Mouse (Mus musculus) adrenal gland, adult (tissue): ENCODE results near the gene Mylk4.

Experiments used
- DNase-seq, 2 experiments: peaks; one replicate each; pipeline ENCODE4 v3.0.0; 2022 to 2023; ENCODE audit warnings: low spot score in 1 of 2; ENCODE audit not compliant: inconsistent age in 2 of 2

Gene Mylk4

GRCm38 (mm10) chr13:32799131-32799530 is 15.4 kb upstream of the Mylk4 start:
- DNase-seq: no peak

- DNase-seq: no peak
Measured at GRCm38 (mm10) chr13:32797085-32797484, 13.3 kb upstream of the Mylk4 start.

- DNase-seq: no peak
Measured at GRCm38 (mm10) chr13:32795166-32795565, 11.4 kb upstream of the Mylk4 start.

- DNase-seq: peak; percentile 40 to 48
Measured at GRCm38 (mm10) chr13:32794619-32795018, 10.9 kb upstream of the Mylk4 start.

- DNase-seq: no peak
Measured at GRCm38 (mm10) chr13:32789781-32790180, 6.0 kb upstream of the Mylk4 start.

GRCm38 (mm10) chr13:32787584-32787983 is 3.8 kb upstream of the Mylk4 start:
- no peak for DNase-seq

- DNase-seq: peak in 1 of 2 experiments; percentile 37
Measured at GRCm38 (mm10) chr13:32783055-32783454, 699 bp downstream of the Mylk4 start.

GRCm38 (mm10) chr13:32778861-32779260 is 4.9 kb downstream of the Mylk4 start:
- DNase-seq: no peak

GRCm38 (mm10) chr13:32776350-32776749 is 7.4 kb downstream of the Mylk4 start:
- peak; percentile 35 to 70 for DNase-seq

GRCm38 (mm10) chr13:32775889-32776288 is 7.9 kb downstream of the Mylk4 start:
- peak; percentile 37 to 87 for DNase-seq

GRCm38 (mm10) chr13:32769960-32770359 is 13.8 kb downstream of the Mylk4 start:
- no peak for DNase-seq

GRCm38 (mm10) chr13:32768104-32768503 is 15.7 kb downstream of the Mylk4 start:
- peak; percentile 23 to 82 for DNase-seq

- peak in 1 of 2 experiments; percentile 29 for DNase-seq
Measured at GRCm38 (mm10) chr13:32764448-32764847, 19.3 kb downstream of the Mylk4 start.

GRCm38 (mm10) chr13:32763141-32763540 is 20.6 kb downstream of the Mylk4 start:
- DNase-seq: peak in 1 of 2 experiments; percentile 51

GRCm38 (mm10) chr13:32760795-32761194 is 23.0 kb downstream of the Mylk4 start:
- DNase-seq: no peak

- DNase-seq: no peak
Measured at GRCm38 (mm10) chr13:32759036-32759435, 24.7 kb downstream of the Mylk4 start.

GRCm38 (mm10) chr13:32752066-32752657 is 31.6 kb downstream of the Mylk4 start:
- DNase-seq: no peak

- DNase-seq: no peak
Measured at GRCm38 (mm10) chr13:32750507-32750906, 33.2 kb downstream of the Mylk4 start.

- no peak for DNase-seq
Measured at GRCm38 (mm10) chr13:32748421-32748820, 35.3 kb downstream of the Mylk4 start.

- DNase-seq: no peak
Measured at GRCm38 (mm10) chr13:32741161-32741560, 42.6 kb downstream of the Mylk4 start.

GRCm38 (mm10) chr13:32731283-32731682 is 52.5 kb downstream of the Mylk4 start:
- DNase-seq: peak in 1 of 2 experiments; percentile 40

- DNase-seq: no peak
Measured at GRCm38 (mm10) chr13:32724606-32725005, 59.1 kb downstream of the Mylk4 start.

GRCm38 (mm10) chr13:32721717-32722116 is 62.0 kb downstream of the Mylk4 start:
- DNase-seq: peak; percentile 59 to 87
